Comparison of ENCODE assay signal across 22 mouse cellular contexts in genomic region chr16:68951508-68952236, GRCm38 (mm10).
DNase-seq lines count a peak whose midpoint lies in the region; ATAC-seq and TF ChIP-seq lines count a peak whose summit lies in the region.
"Had no signal": no experiment of that assay in that cellular context is flagged by ENCODE, and none has a peak within 500 bp of the region (broad histone marks: within the 10 kb centered on the region; RNA-seq: fewer than 3 reads in every experiment).

No protein-coding gene starts in this region.

- no peak overlapping the region for H3K27ac ChIP-seq in intestine, embryonic 15.5 days
- no peak overlapping the region for H3K27ac ChIP-seq in intestine, embryonic 16.5 days (ENCODE audit: low read length)
- H3K27ac ChIP-seq in intestine, postnatal 0 days (ENCODE audit: low read depth, low read length): no peak overlapping the region
- peak overlapping the region; percentile 55; the same call in 1 of the 2 replicates for H3K27ac ChIP-seq in small intestine, adult 2 months (ENCODE audit: insufficient read depth, low read depth, low read length)

- no peak overlapping the region for H3K4me2 ChIP-seq in intestine, embryonic 15.5 days (replicated peaks)
- no peak overlapping the region for H3K4me2 ChIP-seq in intestine, embryonic 16.5 days (ENCODE audit: low read depth, low read length)
- H3K4me2 ChIP-seq in intestine, postnatal 0 days (replicated peaks; ENCODE audit: low read depth): peak overlapping the region; percentile 27; the same call in 1 of the 2 replicates

- no peak for DNase-seq in B cell, adult 2 months
- no peak for DNase-seq in urinary bladder, adult 2 months (ENCODE audit: low spot score)
- DNase-seq in testis, postnatal 10 days (ENCODE audit: low spot score): no peak
- DNase-seq in cerebellum, postnatal 10 days: no peak
- DNase-seq: adrenal gland, adult 2 months; adrenal gland, adult 8-10 months; adrenal gland, postnatal 10 days; adrenal gland, postnatal 14 days; adrenal gland, postnatal 25 days; adrenal gland, postnatal 36 days; cerebellum, adult 11 months; cerebellum, adult 11-12 months; cerebellum, adult 18-20 months had no signal

- TF ChIP-seq CTCF in intestine, postnatal 0 days (IDR thresholded peaks at IDR 0.05; ENCODE audit: low read depth): no peak
- TF ChIP-seq CTCF in small intestine, adult 2 months (IDR thresholded peaks at IDR 0.05; ENCODE audit: extremely low read depth, insufficient read length, insufficient replicate concordance, low read depth, low read length): no peak

- H3K36me3 ChIP-seq in intestine, embryonic 15.5 days: no peaks in the 10 kb centered on the region
- H3K36me3 ChIP-seq in intestine, embryonic 16.5 days (ENCODE audit: control insufficient read depth, insufficient read depth, low read length): no peaks in the 10 kb centered on the region
- no peaks in the 10 kb centered on the region for H3K36me3 ChIP-seq in intestine, postnatal 0 days (ENCODE audit: control insufficient read depth, insufficient read depth)
- no peaks in the 10 kb centered on the region for H3K36me3 ChIP-seq in small intestine, adult 2 months (ENCODE audit: control insufficient read depth, insufficient read depth, low read length)
- H3K36me3 ChIP-seq: G1E had no signal

- peak; percentile 72 for ATAC-seq in intestine, embryonic 15.5 days
- peak; percentile 92 for ATAC-seq in intestine, embryonic 16.5 days
- ATAC-seq in intestine, postnatal 0 days: peak; percentile 78
- ATAC-seq: activated CD4-positive, CD25-positive, alpha-beta regulatory T cell, adult 4 months; CD4-positive, CD25-positive, alpha-beta regulatory T cell, adult 4 months; Patski had no signal

- H3K4me3 ChIP-seq in intestine, embryonic 15.5 days (replicated peaks): no peak overlapping the region
- H3K4me3 ChIP-seq in intestine, embryonic 16.5 days (ENCODE audit: low read length): no peak overlapping the region
- no peak overlapping the region for H3K4me3 ChIP-seq in intestine, postnatal 0 days (ENCODE audit: low read depth, low read length)
- no peak overlapping the region for H3K4me3 ChIP-seq in small intestine, adult 2 months (ENCODE audit: low read depth, low read length)

- H3K9me3 ChIP-seq in intestine, embryonic 15.5 days: no peaks in the 10 kb centered on the region
- H3K9me3 ChIP-seq in intestine, embryonic 16.5 days (ENCODE audit: control insufficient read depth, low read length): no peaks in the 10 kb centered on the region
- no peaks in the 10 kb centered on the region for H3K9me3 ChIP-seq in intestine, postnatal 0 days (ENCODE audit: control insufficient read depth)
- H3K9me3 ChIP-seq: G1E had no signal

- H3K27me3 ChIP-seq in intestine, embryonic 15.5 days (replicated peaks): no peaks in the 10 kb centered on the region
- no peaks in the 10 kb centered on the region for H3K27me3 ChIP-seq in intestine, embryonic 16.5 days (replicated peaks; ENCODE audit: control insufficient read depth, insufficient read depth, low read length)
- no peaks in the 10 kb centered on the region for H3K27me3 ChIP-seq in intestine, postnatal 0 days (replicated peaks; ENCODE audit: control insufficient read depth, insufficient read depth, low read length)
- H3K27me3 ChIP-seq in small intestine, adult 2 months (ENCODE audit: control insufficient read depth, insufficient read depth, low read length): no peaks in the 10 kb centered on the region
- H3K27me3 ChIP-seq: CH12.LX, Patski had no signal

- TF ChIP-seq POLR2A in small intestine, adult 2 months (IDR thresholded peaks at IDR 0.05; ENCODE audit: low read depth, low read length): no peak

- 82% methylated on average over 2 of the region's 2 CpGs for WGBS in intestine, embryonic 15.5 days
- 81% methylated on average over 2 of the region's 2 CpGs for WGBS in intestine, embryonic 16.5 days
- WGBS in intestine, postnatal 0 days: 57% methylated on average over 2 of the region's 2 CpGs
- WGBS in small intestine, adult 2 months: 39% methylated on average over 2 of the region's 2 CpGs

- no peak overlapping the region for H3K9ac ChIP-seq in intestine, embryonic 15.5 days
- no peak overlapping the region for H3K9ac ChIP-seq in intestine, embryonic 16.5 days (ENCODE audit: low read depth, low read length)
- no peak overlapping the region for H3K9ac ChIP-seq in intestine, postnatal 0 days (ENCODE audit: low read depth, low read length)

- H3K4me1 ChIP-seq in intestine, embryonic 15.5 days (replicated peaks): no peaks in the 10 kb centered on the region
- H3K4me1 ChIP-seq in intestine, embryonic 16.5 days (ENCODE audit: control insufficient read depth, insufficient read depth, low read length): no peaks in the 10 kb centered on the region
- H3K4me1 ChIP-seq in intestine, postnatal 0 days (replicated peaks; ENCODE audit: control insufficient read depth, insufficient read depth, low read length): no peaks in the 10 kb centered on the region
- no peaks in the 10 kb centered on the region for H3K4me1 ChIP-seq in small intestine, adult 2 months (ENCODE audit: control insufficient read depth, insufficient read depth, insufficient read length, low read length)
